Mouse (Mus musculus) thymus, postnatal 10 days (tissue): ENCODE results near the gene Susd1.
"Not testable (repeated sequence)": the region's sequence is repeated elsewhere in the genome, so short reads cannot be mapped to it uniquely, and the experiment has no call there.

ENCODE experiments used
- DNase-seq, 2 experiments: peaks; one replicate each; pipeline ENCODE4 v3.0.0; 2021; ENCODE audit warnings: low spot score in 2 of 2

Susd1 gene

GRCm38 (mm10) chr4:59322056-59322455, 116.4 kb downstream of the Susd1 start:
- no peak for DNase-seq

GRCm38 (mm10) chr4:59321181-59322008, 117.0 kb downstream of the Susd1 start:
- no peak for DNase-seq

GRCm38 (mm10) chr4:59319136-59319941, 119.1 kb downstream of the Susd1 start:
- no peak for DNase-seq

GRCm38 (mm10) chr4:59318602-59319001, 119.8 kb downstream of the Susd1 start:
- DNase-seq: no peak

- no peak for DNase-seq
Measured at GRCm38 (mm10) chr4:59315553-59316405, 122.7 kb downstream of the Susd1 start.

- DNase-seq: no peak
Measured at GRCm38 (mm10) chr4:59314939-59315552, 123.4 kb downstream of the Susd1 start.

GRCm38 (mm10) chr4:59312945-59313344, 125.5 kb downstream of the Susd1 start:
- no peak for DNase-seq

- no peak for DNase-seq
Measured at GRCm38 (mm10) chr4:59310590-59310989, 127.8 kb downstream of the Susd1 start.

GRCm38 (mm10) chr4:59307841-59308589, 130.4 kb downstream of the Susd1 start:
- no peak for DNase-seq

- DNase-seq: no peak
Measured at GRCm38 (mm10) chr4:59302387-59302786, 136.0 kb downstream of the Susd1 start.

GRCm38 (mm10) chr4:59301025-59301815, 137.2 kb downstream of the Susd1 start:
- DNase-seq: no peak

- no peak for DNase-seq
Measured at GRCm38 (mm10) chr4:59298719-59299496, 139.5 kb downstream of the Susd1 start.

GRCm38 (mm10) chr4:59295127-59295526, 143.3 kb downstream of the Susd1 start:
- no peak for DNase-seq

GRCm38 (mm10) chr4:59294661-59295060, 143.8 kb downstream of the Susd1 start:
- DNase-seq: no peak

GRCm38 (mm10) chr4:59291914-59292718, 146.3 kb downstream of the Susd1 start:
- no peak for DNase-seq

- DNase-seq: no peak
Measured at GRCm38 (mm10) chr4:59290972-59291576, 147.4 kb downstream of the Susd1 start.

GRCm38 (mm10) chr4:59287103-59287502, 151.3 kb downstream of the Susd1 start:
- DNase-seq: no peak

- DNase-seq: not testable (repeated sequence)
Measured at GRCm38 (mm10) chr4:59286351-59286750, 152.1 kb downstream of the Susd1 start.
